Mouse (Mus musculus) naive thymus-derived CD4-positive, alpha-beta T cell, adult 2 months (primary cell): ENCODE results near the gene Slc4a8.
"Not testable (repeated sequence)": the region's sequence is repeated elsewhere in the genome, so short reads cannot be mapped to it uniquely, and the experiment has no call there.

Source experiments
- DNase-seq: peaks from one replicate; pipeline ENCODE4 v3.0.0-alpha.2; 2011; ENCODE audit warnings: low read depth

Slc4a8 gene

DNA sequence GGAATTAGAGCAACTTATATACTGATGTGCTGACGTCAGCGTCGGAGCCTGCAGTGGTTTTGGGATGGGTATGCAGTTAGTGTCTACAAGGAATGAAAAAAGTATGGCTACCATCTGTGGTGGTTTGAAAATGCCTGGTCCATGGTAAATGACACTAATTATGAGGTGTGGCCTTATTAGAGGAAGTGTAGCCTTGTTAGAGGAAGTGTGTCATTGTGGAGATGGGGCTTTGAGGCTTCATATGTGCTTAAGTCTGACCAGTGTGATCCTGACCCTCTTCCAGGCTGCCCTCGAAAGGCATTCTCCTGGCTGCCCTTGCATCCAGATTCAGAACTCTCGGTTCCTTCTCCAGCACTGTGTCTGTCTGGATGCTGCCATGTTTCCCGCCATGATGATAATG is 18.3 kb upstream of the Slc4a8 start:
- DNase-seq: no peak

DNA sequence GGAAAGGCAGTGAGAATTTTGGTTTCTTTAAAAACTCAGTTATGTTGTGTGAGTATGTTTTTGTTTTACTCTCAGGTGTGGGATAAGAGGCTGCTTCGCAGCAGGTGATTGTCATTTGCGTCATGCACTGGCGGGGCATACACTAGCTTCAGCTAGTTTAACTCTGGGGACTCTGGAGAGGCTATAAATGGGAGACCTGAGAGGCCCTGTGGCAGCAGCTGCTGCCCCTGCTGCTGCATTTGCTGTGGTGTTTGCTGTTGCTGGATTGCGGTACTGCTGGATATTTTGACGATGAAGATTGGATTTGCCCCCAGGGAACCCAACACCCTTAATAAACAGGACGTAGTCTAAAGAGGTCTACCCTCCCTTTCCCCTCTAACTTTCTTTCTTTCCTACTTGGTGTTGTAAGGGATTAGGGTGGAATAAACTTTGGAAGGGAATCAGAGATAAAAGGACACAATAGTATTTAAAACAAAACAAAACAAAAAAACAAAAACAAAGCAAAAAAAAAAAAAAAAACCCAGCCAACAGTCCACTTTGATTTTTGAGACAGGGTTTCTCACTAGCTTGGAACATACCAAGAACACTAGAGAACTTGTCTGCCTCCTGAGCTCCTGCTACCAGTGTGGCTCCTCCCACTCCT is 14.9 kb upstream of the Slc4a8 start:
- no peak for DNase-seq

DNA sequence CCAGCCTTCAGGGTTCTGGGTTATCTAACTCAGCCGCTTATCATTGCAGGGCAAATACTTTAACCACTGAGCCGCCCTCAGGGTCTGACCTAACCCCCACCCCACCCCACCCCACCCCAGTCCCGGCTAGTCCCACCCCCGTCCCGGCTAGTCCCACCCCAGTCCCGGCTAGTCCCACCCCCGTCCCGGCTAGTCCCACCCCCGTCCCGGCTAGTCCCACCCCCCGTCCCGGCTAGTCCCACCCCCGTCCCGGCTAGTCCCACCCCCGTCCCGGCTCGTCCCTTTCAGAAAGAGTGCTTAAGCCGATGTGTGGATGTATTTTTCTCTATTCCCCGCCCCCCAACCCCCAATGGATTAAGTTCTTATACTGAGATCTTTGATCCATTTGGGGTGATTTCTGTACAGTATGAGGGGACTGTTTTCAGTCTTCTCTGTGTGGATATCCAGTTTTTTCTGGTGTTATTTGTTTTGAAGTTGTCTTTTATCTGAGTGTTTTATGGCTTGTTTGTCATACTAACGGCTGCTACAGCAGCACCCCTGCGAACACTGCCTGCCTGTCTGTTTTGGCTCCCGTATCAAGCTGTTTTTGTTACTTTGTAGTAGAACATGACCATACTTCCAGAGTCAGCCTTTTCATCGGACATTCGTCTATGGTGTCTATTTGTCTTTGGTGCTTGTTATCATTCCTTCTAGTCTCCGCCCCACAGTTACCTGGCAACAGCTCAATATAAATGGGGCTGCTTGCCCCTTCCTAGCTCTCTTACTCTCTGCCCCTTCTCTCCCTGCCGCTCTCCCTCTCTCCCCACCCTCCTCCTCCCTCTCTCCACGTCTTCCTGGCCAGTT is 14.2 kb upstream of the Slc4a8 start:
- peak; percentile 83 for DNase-seq

DNA sequence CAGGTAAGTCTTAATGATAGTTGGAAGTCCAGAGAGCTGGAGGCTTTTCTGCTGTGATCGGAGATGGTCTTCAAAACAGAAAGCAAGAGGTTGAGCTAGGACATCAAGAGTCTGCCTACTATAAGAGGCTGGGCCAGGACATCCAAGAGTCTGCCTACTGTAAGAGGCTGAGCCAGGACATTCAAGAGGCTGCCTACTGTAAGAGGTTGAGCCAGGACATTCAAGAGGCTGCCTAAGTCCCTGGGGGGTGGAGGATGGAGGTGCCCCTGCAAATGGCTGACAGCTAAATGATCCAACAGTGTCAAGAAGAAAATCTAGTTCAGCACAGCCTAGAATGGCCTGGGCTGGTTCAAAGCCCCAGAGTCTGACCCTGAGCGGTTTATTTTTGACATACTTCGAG is 13.0 kb upstream of the Slc4a8 start:
- peak; percentile 52 for DNase-seq

DNA sequence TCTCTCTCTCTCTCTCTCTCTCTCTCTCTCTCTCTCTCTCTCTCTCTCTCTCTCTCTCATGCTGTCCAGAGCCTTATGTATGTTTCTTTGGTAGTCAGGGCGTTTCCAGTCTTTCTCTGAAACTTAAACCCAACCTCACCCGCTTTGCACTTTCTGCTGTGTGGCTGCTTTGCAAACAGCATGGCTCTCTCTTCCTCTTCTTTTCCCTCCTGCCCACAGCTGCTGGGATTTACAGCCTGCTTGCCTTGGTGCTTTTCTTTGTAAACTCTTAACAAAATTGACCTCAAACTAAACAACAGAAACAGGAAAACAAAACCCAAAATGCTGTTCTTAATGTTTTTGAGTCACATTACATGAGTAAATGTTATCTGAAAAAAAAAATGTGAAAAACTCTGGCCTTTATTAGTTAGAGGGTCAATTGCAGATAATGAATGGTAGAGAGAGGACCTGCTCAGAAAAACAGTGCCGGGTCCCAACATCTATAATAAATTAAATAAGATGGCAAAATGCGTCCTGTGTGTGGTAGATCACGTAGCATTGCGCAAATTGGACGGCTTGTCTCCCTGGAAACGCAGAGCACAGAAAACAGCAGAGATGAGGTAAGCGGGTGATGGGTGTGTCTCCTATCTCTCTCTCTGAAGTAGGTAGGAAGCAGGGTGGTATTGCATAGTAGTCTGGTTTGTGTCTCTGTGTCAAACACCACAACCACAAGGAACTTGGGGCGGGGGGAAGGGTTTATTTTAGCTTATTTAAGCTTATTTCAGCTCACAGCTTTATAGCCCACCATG is 11.6 kb upstream of the Slc4a8 start:
- DNase-seq: peak; percentile 95

DNA sequence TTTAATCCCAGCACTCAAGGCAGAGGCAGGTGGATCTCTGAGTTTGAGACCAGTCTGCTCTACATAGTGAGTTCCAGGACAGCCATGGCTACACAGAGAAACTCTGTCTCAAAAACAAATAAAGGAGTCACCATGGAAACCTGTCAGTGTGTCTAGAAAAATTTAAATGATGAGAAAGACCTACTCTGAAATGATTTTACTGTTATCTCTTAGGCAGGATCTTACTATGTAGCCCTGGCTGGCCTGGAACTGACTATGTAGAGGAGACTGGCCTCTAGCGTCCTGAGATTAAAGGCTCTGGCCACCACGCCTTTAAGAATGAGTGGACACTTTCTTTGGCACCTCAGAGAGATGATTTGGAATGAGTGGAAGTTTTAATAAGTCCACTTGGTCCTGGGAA is 9.1 kb upstream of the Slc4a8 start:
- DNase-seq: peak; percentile 59

DNA sequence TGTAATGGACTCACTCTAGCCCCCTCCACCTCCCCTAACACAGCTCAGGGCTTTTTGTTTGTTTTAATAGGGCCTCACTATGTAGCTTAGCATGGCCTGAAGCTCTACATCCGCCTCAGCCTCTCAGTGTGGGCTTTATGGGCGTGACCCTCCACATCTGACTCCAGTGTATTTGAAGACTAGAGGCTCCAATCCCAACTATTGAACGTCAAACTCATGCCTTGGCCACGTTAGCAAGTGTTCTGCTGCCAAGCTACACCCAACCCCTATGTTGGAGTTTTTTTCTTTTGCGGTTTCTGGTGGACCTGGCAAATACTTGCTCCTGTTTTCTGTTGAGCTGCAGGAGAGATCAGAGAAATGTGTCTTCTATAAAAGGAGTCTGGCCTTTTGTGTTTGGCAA is 8.5 kb upstream of the Slc4a8 start:
- peak; percentile 68 for DNase-seq

DNA sequence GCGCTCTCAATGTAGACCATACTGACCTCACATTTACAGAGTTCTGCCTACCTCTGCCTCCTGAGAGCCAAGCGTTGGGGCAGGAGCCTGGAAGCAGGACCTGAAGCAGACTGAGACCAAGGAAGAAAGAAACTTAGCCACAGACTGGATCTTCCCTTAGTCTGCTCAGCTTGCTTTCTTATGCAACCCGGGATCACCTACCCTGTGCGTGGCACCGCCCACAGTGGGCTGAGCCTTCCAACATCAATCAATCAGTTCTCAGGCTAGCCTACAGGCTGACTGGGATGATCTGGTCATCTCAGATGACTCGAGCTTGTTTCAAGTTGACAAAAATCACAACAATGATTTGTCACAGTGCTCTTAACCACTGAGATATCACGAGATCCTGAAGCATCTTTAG is 7.5 kb upstream of the Slc4a8 start:
- peak; percentile 73 for DNase-seq

DNA sequence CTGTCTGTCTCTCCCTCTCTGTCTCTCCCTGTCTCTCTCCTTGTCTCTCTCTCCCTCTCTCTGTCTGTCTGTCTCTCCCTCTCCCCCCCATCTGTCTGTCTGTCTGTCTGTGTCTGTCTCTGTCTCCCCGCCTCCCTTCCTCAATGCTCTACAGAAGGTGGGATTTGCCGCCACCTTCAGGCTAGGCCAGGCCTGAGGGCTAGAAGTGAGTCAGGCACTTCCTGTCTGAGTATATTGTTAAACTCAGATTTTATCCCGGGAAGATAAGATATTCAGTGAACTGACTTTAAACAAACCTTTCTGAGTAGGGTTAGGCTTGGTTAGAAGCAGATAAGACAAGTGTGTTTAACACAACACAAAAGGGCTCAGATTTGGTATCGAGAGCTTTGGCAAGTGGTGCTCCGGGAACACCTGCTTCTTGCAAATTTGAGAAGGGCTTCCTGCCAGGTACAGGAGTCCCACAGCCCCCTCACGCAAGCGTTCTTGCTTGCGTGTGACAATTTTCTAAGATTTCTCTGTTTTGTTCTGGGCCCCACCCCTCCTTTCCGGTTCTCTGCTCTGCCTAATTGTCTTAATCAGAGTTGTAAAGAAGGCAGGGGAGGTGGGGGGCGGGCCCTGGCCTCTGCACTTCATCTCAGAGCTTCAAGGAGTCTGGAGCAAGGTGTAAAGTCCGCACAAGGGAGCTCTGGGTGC is 6.6 kb upstream of the Slc4a8 start:
- DNase-seq: peak; percentile 92

DNA sequence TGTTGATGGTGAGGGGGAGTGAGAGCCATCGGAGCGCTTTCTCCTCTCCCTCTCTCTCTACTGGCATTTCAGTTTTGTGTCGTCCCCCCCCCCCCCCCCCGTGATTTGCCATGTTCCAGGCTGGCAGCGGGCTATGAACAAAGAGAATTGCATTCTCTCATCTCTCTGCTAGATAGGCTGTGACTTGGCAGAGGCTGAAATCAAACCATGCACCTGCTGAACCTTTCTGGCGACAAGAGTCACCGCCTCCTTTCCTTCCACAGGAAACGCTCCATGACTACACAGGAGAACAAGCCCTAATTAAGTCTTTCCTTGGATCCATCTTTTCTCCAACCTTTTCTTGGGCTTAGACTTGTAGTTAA is 6.1 kb upstream of the Slc4a8 start:
- no peak for DNase-seq

DNA sequence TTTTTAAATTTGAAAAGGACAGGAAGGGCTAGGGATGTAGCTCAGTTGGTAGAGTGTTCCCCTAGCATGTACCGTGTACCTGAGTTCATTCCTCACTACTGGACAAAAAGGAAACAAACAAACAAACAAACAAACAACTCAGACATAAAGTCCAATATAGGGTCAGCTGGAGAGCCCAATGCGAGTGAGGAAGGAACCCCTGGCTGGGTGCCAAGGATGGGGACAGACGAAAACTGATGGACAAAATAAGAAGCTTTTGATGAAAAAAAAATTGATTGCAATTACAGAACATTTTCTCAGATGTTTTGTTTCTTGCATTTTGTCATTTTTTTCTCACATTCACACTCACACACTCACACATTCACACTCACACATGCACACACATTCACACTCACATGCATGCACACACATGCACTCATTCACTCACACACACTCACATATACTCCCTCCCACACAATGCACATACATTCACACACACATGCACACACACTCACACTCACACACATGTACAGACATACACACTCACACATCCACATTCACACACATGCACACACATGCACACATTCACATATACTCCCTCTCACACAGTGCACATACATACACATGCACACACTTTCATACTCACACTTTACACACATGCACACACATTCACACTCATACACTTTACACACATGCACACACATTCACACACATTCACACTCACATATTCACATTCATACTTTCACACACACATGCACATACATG is 5.5 kb upstream of the Slc4a8 start:
- no peak for DNase-seq

DNA sequence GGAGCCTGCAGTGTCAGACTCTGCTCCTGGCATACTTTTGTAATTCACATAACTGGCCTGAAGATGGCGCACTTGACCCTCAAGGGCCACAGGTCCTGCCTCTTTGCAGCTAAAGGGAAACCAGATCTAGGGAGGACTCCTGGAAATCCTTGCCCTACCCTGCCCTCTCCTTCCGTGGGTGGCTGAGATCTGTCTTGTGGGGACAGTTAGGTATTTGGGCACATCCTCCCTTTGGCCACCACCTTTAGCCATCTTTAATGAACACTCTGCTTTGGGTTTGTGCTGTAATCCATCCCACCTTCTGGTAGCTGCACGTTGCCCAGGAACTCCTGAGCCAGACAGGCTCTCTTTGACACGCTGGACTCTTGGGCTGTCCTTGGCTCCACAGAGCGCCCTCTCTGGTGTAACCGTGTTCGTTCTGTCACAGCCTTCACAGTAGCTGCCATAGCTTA is 4.0 kb upstream of the Slc4a8 start:
- peak; percentile 92 for DNase-seq

DNA sequence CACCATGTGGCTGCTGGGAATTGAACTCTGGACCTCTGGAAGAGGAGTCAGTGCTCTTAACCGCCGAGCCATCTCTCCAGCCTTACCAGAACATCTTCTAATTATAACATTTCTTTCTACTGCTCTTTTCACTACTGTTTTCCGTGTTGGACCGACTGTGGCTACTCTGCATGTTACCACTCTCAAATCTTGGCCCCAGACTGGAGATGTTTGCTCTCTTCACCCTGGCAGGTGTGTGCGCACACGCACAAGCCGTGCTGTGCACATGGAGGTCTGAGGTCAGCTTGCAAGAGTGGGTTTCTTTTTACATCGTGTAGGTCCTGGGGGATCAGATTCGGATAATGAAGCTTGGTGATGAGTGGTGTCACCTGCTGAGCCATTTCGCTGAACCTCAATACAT is 2.3 kb upstream of the Slc4a8 start:
- DNase-seq: no peak

DNA sequence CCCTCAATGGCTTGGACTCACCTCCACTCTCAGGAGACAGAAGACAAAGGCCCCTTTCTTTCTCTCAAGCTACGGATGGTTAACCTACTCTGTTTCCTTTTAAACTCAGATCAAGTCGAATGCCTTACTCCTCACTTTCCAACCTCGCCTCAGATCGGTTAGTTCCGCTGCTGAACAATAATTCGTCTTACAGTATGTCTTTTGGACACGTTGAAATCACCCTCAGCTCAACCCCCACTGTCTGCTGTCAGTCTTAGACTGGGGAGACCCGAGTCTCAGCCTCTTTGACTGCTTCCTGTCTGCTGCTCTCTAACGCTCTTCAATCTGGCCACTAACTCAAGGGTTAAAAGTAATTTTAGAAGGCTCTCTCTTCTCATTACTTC is 520 bp upstream of the Slc4a8 start:
- no peak for DNase-seq

DNA sequence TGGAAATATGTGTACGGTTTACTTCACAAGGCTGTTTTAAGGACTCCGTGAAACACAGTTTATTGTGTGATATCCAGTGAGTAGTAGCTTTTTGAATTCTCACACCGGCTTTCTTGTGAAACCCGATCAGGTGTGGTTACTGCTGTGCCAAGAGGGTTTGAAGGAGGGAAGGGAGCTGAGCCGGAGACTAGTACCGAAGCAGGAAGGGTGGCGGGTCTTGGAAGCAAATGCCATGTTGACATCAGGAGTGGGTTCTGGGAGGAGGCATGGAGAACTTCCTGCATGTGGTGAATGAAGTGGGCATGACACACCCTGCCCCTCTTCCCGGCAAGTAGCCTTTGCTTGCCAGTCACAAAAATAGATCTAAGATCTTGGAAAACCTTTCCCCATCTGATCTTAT is 1.1 kb downstream of the Slc4a8 start:
- DNase-seq: no peak

DNA sequence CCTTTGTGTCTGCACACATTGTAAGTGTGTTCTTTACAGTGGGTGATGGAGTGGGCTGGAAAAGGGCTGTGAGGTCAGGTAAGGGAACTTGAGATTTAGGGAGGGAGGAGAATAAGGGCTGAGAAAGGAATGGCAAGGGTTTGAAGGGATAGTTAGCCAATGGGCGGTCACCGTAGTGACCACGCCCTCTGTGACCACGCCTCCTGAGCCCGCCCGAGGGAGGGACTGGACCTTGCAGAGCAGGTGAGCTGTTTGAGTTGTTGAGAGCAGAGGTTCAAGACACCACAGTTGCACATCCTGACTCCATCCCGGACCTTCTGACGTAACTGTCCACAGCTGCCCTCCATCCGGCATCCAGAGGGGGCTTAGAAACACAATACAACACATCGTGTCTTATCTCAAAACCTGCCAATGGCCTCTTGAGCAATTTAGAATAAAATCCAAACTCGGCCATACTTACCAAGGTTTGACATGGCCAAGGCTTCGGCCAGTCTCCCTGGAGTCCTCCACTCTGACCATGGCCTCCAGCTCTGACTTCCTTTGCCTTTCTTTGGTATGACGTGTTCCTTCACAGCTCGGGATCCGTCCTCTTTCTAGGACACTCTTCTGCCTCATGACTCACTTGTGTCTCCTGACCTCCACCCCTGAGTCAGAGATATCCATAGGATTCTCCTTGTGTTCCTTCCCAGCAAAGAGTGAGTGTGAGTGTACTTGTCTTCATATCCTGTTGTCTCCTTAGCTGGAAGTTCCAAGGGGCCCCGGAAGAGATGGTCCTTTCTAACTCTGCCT is 2.8 kb downstream of the Slc4a8 start:
- DNase-seq: no peak

DNA sequence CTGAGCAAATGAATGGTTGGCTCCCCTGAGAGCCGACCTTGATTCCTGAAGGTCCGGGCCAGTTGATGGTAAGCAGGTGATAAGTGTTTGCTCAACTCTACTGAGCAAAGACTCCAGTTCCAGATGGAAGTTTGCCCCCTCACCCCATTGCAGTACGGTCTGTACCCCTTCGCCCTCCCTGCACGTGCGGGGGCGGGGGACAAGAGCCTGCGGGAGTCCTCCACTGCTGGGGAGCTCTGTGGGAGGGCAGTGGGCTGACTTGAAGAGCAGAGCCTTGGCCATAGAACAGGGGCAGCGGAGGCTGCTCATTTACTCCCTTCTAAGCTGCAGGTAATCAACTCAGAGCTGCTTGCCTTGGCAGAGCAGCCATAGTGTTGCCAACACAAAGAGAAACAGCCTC is 5.3 kb downstream of the Slc4a8 start:
- DNase-seq: no peak

DNA sequence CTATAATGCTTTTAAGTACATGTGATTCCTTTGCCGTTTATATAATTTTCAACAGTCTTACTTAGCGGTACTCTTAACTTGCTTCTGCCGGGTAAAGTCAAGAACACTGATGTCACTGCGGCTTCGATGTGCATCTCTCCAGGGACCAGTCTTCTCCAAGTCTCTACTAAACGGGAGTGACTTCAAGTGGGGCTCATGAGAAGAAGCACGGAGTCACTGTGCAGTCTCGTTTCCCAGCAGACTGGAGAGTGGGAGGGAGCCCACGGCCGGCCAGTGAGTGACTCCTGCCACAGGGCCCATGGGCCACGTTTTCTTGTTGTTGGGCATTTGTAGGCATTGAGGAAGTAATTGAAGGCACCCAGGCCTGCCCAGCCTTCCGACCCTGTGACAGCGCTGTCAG is 6.3 kb downstream of the Slc4a8 start:
- no peak for DNase-seq

DNA sequence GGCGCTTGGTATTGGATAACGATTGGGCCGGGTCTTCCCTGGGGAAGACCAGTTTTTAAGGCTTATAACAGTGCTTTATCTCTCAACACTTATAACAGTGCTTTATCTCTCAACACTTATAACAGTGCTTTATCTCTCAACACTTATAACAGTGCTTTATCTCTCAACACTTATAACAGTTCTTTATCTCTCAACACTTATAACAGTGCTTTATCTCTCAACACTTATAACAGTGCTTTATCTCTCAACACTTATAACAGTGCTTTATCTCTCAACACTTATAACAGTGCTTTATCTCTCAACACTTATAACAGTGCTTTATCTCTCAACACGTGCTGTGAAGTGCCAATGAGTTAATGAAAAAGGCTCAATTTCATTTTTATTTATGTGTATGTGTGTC is 7.5 kb downstream of the Slc4a8 start:
- not testable (repeated sequence) for DNase-seq

DNA sequence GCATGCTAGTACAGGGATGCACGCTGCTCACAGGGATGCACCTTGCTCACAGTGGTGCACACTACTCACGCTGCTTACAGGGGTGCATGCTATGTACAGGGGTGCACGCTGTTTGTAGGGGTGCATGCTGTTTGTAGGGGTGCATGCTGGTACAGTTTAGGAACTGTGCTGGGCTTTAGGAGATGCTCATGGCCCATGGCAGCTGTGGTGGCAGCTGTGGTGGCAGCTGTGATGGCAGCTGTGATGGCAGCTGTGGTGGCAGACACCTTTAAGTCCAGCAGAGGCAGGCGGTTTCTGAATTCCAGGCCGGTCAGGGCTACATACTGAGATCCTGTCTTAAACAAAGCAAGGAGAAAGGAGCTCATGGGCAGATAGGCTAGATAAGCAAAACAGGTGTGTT is 8.8 kb downstream of the Slc4a8 start:
- DNase-seq: no peak

DNA sequence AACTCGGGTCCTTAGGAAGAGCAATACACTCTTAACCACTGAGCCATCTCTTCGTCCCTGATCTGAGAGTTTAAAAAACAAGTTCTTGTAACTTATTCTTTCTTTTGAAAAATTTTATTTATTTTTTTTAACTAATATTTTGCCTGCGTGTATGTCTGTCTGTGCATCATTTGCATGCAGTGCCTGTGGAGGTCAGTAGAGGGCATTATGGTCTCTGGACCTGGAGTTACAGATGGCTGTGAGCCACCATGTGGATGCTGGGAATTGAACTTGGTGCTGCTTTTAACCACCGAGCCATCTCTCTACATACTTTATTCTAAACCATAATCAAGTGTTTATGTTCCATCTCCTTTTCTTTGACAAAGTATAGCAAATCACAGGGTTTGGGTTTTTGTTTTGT is 11.1 kb downstream of the Slc4a8 start:
- no peak for DNase-seq
